Mouse (Mus musculus) CD4-positive, CD25-positive, alpha-beta regulatory T cell, adult 9 weeks (primary cell): Measurements from ENCODE around the gene Htr1f. TPM values are rescaled to one million over a fixed set of nuclear protein-coding genes. Genes with fewer than 3 reads are reported as not detected.

Source experiments
- polyA plus RNA-seq: library from polyadenylated mRNA; unstranded; fragments of 100-300 nt; shearing (Covaris generic); gene quantifications from one replicate; pipeline ENCODE4 v1.2.1, GENCODE M21; 2017

Gene Htr1f
- polyA plus RNA-seq = not detected

DNA sequence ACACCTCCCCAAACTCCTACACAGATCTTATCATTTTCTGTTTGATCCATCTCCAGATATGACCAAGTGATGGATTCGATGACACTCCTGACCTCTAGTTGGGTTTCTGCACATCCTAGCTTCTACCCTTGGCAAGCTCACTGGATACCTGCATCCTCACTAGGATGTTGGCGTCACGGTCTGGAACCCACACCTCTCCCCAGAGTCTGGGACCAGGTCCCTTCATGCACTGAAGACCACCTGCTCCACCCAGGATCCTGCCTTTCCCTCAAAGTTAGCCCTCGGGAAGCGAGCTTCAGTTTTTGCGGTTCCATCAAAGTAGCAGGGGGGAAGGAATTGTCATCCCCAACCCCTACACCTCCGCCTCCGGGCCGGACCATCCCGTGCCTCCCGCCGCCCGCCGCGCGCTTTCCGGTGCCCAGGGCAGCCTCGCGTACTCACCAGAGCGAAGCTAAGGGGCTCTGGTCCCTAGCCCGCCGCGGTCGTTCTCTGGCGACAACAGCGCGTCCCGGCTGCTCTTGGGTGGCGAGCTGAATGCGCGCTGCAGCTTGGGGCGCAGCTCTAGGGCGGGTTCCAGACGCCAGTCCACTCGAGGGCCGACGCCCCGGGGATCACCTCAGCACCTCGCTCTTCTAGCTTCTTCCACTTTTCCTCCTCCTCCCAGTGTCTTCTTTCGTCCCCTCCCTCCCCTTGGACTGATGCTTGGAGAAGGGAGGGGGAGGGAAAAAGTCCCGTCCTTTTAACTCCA is at the start of gene Htr1f:
Gene Htr1f, minus strand, starts transcription at position 671 of the 748 bp plus-strand sequence.

